Mouse (Mus musculus): Measurements from ENCODE around the gene Plcb4.

DNA sequence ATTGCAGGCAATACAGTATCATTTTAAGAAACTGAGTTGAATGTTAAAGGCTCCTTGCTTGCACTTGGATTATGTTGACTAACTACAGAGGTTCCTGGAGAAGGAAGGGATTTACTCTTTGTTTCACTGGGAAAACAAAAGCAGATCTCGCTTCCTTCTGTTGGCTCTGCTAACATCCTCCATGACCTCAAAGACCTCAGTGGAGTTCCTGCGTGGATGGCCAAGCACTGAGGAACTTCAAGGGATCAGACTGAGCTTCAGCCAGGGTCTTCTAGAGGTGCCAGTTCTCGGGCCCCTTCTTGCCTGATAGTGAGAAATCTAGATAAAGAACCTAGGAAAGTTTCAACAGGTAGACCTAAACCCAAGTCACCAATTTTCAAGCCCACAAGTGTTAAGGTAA lies 258.2 kb downstream of the Plcb4 start:
- TF ChIP-seq POLR2A (IDR thresholded peaks at IDR 0.05; ENCODE audit: low read depth, low read length), result no peak
- no peak for TF ChIP-seq CTCF (IDR thresholded peaks at IDR 0.05; ENCODE audit: borderline replicate concordance, insufficient read depth, low read length)
